Mouse (Mus musculus) heart, postnatal 0 days (tissue): ENCODE data around the gene Ly6c1.
"Not testable (repeated sequence)": the region's sequence is repeated elsewhere in the genome, so short reads cannot be mapped to it uniquely, and the experiment has no call there.

Experiments used
- CTCF ChIP-seq: IDR thresholded peaks from 2 replicates; pipeline ENCODE4 v1.5.1; 2016; ENCODE audit warnings: antibody characterized with exemption, control low read depth, low read depth
- EP300 ChIP-seq: IDR thresholded peaks from 2 replicates; pipeline ENCODE4 v1.6.1; 2016; ENCODE audit warnings: antibody characterized with exemption, low read depth

DNA sequence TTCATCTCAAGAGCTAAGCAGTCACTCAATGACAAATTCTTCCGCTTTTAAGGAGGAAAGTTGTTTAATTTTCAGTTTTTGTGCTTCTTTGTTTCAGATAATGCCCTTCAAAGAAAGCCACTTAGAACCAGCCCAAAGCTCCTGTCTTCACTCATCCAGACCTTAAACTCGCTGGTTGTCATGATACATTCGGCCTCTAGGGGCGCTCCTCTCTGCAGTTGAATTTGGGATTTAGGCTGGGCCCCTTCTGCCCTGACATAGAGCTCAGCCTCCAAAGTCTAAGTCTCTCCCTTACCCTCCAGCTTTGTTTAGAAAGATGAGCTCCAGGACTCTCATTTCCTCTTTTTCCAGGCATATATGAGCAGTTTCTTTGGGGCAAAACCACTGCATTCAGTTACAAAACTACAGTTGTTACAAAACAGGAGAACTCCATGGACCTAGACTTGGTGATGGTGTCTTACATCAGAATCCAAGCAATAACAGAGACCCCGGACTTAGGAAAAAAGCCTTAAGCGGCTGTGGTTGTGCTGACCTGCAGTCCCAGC lies 13.5 kb upstream of the Ly6c1 start:
- peak; percentile 61 for TF ChIP-seq CTCF
- not testable (repeated sequence) for TF ChIP-seq EP300
